Mouse (Mus musculus): ENCODE results near the gene Hist2h2bb. TPM values are rescaled to one million over a fixed set of nuclear protein-coding genes. Genes with fewer than 3 reads are reported as not detected.
"Not testable (repeated sequence)": the region's sequence is repeated elsewhere in the genome, so short reads cannot be mapped to it uniquely, and the experiment has no call there.

The Hist2h2bb gene
- total RNA-seq, 2 experiments from 2014 or later, result 102 to 120 TPM

DNA sequence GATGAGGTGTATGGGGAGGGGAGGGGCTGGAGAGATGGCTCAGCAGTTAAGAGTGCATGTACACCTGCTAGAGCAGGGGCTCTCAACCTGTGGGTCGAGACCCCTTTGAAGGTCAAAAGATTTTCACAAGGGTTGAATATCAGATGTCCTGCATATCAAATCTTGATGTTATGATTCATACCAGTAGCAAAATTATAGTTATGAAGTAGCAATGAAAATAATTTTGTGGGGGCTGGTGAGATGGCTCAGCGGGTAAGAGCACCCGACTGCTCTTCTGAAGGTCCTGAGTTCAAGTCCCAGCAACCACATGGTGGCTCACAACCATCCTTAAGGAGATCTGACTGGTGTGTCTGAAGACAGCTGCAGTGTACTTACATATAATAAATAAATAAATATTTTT, 21.2 kb downstream of the Hist2h2bb start:
- intact Hi-C loops (cut with DNase I); DNase-seq (ENCODE audit: low spot score in 2 of 2): not testable (repeated sequence)

DNA sequence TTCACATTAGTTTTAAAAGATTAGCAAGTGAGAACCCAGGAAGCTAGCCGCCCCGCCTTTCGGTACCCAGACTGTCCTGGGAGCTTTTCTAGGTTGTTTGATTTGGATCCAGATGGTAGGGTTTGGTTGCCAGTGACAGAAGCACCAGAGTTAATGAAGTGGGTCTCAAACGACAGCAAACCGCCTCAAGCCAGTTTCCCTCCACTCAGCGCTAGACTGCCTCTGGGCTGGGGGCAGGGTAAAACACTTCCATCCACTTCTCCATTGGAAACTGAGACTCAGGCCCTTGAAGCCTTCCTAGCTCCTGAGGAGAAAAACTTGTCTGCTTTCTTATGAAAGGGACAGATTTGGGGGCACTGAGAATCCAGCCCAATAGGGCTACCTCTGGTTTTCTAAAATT, 23.1 kb downstream of the Hist2h2bb start:
- no peak for DNase-seq (ENCODE audit: low spot score in 2 of 2)
- intact Hi-C loops (cut with DNase I), result no loop called here

DNA sequence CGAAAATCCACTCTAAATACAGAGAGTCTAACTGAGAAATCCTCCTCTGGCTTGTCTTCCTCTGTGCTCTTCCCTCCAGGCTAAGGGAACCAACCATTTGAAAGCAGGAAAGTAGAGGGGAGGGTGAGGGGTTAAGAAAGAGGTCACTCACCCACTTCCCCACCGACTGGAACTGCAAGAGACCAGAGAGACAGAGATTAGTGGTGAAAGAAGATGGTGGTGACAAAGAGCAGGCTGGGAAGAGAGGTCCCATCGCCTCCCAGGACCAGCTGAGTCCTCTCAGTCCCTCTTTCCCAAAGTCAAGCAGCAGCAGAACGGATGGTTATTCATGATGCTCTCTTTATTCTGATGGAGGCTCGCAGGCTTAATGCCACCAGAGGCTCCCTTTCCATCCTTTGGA, 23.8 kb downstream of the Hist2h2bb start:
- intact Hi-C loops (cut with DNase I), result no loop called here
- DNase-seq (ENCODE audit: low spot score in 2 of 2), result no peak

DNA sequence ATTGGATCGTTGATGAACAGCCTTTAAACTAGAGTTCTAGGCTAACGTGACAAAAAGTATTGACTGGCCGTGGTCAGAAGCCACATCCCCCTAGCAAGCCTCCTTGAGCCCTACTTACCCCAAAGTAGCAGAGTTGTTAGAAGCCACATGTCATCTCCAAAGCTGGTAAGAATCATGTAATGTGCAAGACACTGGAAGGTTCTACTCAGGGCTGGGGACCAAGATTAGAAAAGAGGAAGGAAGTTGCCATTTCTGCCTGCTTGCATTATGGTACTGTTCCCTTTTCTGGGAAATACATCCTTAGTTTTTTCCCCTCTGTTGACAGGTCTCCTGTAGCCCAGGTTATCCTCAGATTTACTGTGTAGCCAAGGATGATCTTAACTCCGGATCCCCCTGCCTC, 24.2 kb downstream of the Hist2h2bb start, which contains the start of gene Fcgr1:
TSS of gene Fcgr1 (minus strand) at position 183 of the 400 bp plus-strand sequence.
- DNase-seq (ENCODE audit: low spot score in 2 of 2), result no peak
- intact Hi-C loops (cut with DNase I), result no loop called here

DNA sequence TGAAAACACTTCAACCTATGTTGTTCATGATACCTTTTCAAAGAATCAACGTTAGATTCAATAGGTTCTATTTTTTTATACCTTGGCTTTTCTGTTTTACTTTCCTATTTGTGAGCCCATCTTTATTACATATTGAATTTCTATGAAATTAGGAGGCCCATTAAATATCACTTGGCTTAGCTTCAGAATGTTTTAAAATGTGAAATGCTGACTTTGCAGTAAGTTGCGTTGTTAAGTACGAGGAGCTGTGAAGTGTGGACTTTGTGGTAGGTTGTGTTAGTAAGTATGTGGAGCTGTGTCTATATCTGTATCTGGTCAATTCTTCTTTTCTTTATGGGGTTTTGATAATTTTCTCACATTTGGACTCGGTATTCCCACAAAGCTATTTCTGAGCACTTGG, 28.8 kb downstream of the Hist2h2bb start:
- DNase-seq (ENCODE audit: low spot score in 2 of 2), result no peak
- intact Hi-C loops (cut with DNase I), result no loop called here

DNA sequence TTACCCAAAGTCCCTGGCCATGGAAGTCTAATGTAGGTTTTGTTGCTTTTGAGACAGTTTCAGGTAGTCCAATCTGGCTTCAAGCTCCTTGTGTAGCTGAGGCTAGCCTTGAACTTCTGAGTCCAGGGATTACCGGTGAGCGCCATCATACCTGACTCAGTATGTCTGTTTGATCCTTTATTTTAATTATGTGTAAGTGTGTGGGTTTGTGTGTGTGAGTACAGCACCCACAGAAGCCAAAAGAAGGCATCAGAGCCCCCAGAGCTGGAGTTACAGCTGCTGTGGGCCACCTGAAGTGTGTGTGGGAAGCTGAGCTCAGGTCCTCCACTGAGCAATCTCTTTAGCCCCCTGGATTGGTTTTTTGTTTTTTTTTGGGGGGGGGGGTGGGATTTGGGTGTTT, 30.0 kb downstream of the Hist2h2bb start:
- intact Hi-C loops (cut with DNase I), result no loop called here
- no peak for DNase-seq (ENCODE audit: low spot score in 2 of 2)

DNA sequence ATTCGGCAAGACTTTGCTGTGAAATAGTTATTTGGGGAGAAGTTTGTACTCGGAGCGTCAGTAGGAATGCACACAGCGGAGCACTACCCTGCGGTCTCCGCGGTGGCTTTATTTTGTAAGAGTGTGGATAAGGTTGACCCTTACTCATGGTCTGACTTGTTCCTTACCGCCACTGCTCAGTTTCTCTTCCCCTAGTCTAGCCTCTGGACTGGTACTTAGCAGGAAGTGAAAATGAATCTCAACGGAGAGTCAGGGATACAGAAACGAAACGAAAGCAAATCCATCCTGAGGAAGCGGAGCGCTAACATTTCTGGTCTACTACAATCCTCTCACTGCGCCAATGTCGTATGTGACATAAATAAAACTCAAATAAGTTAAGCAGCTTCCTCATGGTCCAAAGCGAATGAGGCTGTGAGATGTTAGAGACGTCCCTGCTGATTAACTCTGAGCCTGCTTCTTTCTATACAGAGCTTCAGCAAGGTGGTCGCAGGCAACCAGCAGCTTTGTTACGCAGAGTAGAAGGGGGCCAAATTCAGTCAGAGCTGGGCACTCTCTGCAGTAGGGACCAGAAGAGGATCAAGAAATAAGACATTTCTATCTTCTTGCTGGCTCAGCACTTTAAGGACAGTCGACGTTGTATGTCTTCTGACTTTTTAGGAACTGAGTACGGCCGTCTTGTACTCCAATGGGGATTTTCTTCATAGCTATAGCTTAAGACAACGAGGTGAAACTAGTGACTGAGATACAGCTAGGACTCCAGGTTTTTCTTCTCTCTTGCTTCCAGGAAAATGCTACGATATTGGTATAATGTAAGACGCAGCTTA, 31.4 kb downstream of the Hist2h2bb start:
- DNase-seq (ENCODE audit: low spot score in 2 of 2), result peak in 1 of 2 experiments; percentile 22
- intact Hi-C loops (cut with DNase I), result no loop called here

DNA sequence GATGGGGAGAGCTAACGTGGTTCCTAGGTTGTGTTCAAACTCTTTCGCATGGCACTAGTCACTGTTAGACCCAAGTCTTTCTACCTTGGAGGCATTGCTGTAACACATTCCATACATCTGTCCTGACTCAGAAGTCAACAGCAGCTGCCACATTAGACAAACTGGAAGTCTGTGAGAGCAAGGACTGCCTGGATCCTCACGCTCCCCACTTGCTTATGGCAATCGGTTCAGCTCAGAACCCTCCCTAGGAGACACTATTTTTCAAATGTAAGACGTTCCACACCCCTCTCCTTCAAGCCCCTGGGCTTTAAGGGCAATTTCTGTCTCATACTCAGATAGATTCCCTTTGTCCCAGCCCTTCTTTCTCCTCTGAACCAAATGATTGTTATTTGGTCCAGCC, 32.5 kb downstream of the Hist2h2bb start:
- intact Hi-C loops (cut with DNase I), result no loop called here
- DNase-seq (ENCODE audit: low spot score in 2 of 2), result no peak

DNA sequence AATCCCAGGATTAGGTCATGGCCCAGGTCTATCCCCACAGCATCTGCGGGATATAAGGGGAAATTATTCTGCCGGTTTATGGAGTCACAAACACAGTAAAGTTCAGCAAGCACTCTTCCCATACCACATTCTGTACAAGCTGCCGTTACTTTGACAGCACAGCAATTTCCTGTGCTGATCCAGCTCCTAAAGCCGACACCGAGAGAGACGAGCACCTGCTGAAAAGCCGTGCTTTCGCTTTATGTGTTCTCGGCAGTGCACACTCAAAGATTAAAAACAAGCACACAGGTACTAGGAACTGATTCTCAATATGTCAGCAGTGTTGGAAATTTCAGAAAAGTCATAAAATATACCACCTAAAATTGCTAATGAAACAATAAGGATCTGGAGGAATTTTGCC, 37.0 kb downstream of the Hist2h2bb start:
- intact Hi-C loops (cut with DNase I), result no loop called here

DNA sequence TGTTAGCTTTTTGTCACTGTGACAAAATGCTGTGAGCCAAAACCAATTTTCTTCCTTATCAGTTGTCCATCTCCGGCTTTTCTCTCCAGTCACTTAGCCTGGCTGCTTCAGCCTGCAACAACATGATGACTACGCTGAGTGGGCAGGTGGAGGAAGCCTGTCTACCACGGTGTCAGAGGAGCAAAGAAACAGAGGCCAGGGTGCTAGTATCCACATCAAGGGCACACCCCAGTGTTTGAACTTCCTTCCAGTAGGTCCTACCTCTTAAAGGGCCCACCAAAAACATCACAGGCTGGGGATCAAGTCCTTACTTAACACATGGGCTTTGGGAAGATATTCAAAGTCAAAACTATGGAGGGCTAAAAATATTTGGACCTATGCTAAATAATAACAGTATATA, 39.9 kb downstream of the Hist2h2bb start:
- intact Hi-C loops (cut with DNase I), result no loop called here
- DNase-seq (ENCODE audit: low spot score in 2 of 2), result no peak

More for the DNA sequence above, 37.0 kb downstream of the Hist2h2bb start:
- DNase-seq (ENCODE audit: low spot score in 2 of 2), result no peak

DNA sequence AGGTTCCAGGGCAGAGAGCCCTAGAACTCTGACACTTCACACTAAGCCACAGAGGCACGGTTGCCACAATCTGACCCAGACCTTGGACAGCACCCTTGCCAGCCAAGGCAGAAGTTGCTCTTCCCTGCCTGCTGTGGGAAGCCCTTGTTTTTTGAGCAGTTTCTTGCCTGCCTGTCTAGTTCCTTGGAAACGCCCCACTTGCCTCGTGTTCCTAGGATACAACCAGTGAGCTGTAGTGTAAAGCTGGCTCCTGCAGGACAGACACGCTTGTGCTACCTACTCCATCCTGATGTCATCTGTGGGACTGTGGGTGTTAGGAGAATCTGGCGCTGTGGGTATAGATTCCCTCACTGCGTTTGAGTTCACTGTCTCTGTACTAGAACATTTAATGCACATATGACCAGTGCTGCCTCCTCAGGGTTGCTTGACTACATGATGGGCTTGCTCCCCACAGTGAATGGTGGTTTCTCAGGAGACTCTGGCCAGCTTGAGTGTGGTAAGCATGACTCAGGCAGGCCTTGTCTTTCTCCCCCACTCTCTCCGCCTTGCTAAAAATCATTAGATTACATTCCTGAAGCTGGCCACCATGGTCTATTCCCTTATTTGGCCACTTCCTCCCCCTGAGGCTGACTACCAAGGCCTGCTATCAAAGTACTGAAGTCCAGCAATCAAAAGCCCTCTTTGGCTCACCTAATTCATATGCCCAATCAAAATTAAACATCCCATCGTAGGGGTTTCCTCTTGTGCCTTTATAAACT, 43.0 kb downstream of the Hist2h2bb start:
- DNase-seq (ENCODE audit: low spot score in 2 of 2), result peak; percentile 35 to 72
- intact Hi-C loops (cut with DNase I), result no loop called here

Small RNAs within 50 kb of the gene (microRNA-seq; reads per million reads assigned to microRNA genes)
- 0 reads per million in 2 experiments for gene Gm44492
- gene Gm47311, result 0 reads per million in 2 experiments
- gene Gm47313, result 0 reads per million in 2 experiments

Other genes with a start within 250 kb of the Hist2h2bb start
- 10 to 100 TPM; 41.8 to 47.1 TPM for gene Vps45, start 211.3 kb upstream of the Hist2h2bb start, total RNA-seq (2021)
- gene Otud7b, start 165.2 kb upstream of the Hist2h2bb start, total RNA-seq (2021), result 10 to 100 TPM; 24.6 to 27.7 TPM
- gene Mtmr11, start 107.7 kb upstream of the Hist2h2bb start, total RNA-seq (2021), result 1 to 10 TPM; 6.4 to 6.8 TPM
- 10 to 100 TPM; 39.6 to 43.4 TPM for gene Sf3b4, start 97.4 kb upstream of the Hist2h2bb start, total RNA-seq (2021)
- gene Sv2a, start 88.6 kb upstream of the Hist2h2bb start, total RNA-seq (2021), result 100 to 1,000 TPM; 429 to 435 TPM
- 10 to 100 TPM; 15.6 to 16.9 TPM for gene Bola1, start 50.0 kb upstream of the Hist2h2bb start, total RNA-seq (2021)
- 1 to 10 TPM; 4.8 to 8.9 TPM for gene Hist2h2ab, start 49.9 kb upstream of the Hist2h2bb start, total RNA-seq (2021)
- 10 to 100 TPM; 18.3 to 24.3 TPM for gene Hist2h2ac, start 48.9 kb upstream of the Hist2h2bb start, total RNA-seq (2021)
- 1 to 10 TPM; 5.4 to 5.9 TPM for gene Hist2h2be, start 48.6 kb upstream of the Hist2h2bb start, total RNA-seq (2021)
- gene Hist2h3c2, start 30.6 kb upstream of the Hist2h2bb start, total RNA-seq (2021), result 1 to 10 TPM; 5.6 to 7.5 TPM
- 100 to 1,000 TPM; 158 to 179 TPM for gene Hist2h2aa2, start 29.5 kb upstream of the Hist2h2bb start, total RNA-seq (2021)
- gene Hist2h2aa1, start 24.3 kb upstream of the Hist2h2bb start, total RNA-seq (2021), result 1 to 10 TPM; 6.9 to 9.0 TPM
- not detected for gene Hist2h3c1, start 23.1 kb upstream of the Hist2h2bb start, total RNA-seq (2021)
- 10 to 100 TPM; 25.6 to 30.9 TPM for gene Hist2h4, start 6.4 kb upstream of the Hist2h2bb start, total RNA-seq (2021)
- gene Hist2h3b, start 1.1 kb upstream of the Hist2h2bb start, total RNA-seq (2021), result 10 to 100 TPM; 41.5 to 49.1 TPM
- gene Fcgr1, start 24.2 kb downstream of the Hist2h2bb start, total RNA-seq (2021), result 1 to 10 TPM; 2.3 to 2.8 TPM
- not detected for gene BC107364, start 182.6 kb downstream of the Hist2h2bb start, total RNA-seq (2021)